Mouse (Mus musculus) bone marrow, adult 2 months (tissue): ENCODE results near the gene Saa2. TPM values are rescaled to one million over a fixed set of nuclear protein-coding genes. Genes with fewer than 3 reads are reported as not detected.

Source experiments
- H3K27ac ChIP-seq: fragments of 200-500 bp; 2 replicates; pipeline ENCODE4 v1.5.1; 2012; ENCODE audit warnings: low read depth, mild to moderate bottlenecking, control low read depth, inconsistent platforms, low read length; ENCODE audit not compliant: control insufficient read depth, poor library complexity, insufficient read depth
- H3K4me1 ChIP-seq: fragments of 200-500 bp; 2 replicates; pipeline ENCODE4 v1.6.1; 2011; ENCODE audit warnings: low read length; ENCODE audit not compliant: control insufficient read depth, insufficient read depth
- H3K4me3 ChIP-seq: fragments of 200-500 bp; replicated peaks from 2 replicates; pipeline ENCODE3; 2011; ENCODE audit warnings: mild to moderate bottlenecking, low read depth, low read length, control low read depth; ENCODE audit not compliant: control insufficient read depth
- CTCF ChIP-seq: fragments of 200-500 bp; IDR thresholded peaks from 2 replicates; pipeline ENCODE4 v1.5.1; 2011; ENCODE audit warnings: low read length, control low read depth; ENCODE audit not compliant: control insufficient read depth, insufficient read depth
- POLR2A ChIP-seq: fragments of 200-500 bp; IDR thresholded peaks from 2 replicates; pipeline ENCODE4 v1.6.1; 2011; ENCODE audit warnings: low read depth, mild to moderate bottlenecking, control low read depth, low read length, borderline replicate concordance; ENCODE audit not compliant: control insufficient read depth
- WGBS: fragments of 180-500 bp; shearing (Covaris S2); methylation state at CpG from one replicate; pipeline ENCODE4 v1.1.7; 2018; 5-methylcytosine and 5-hydroxymethylcytosine counted together
- polyA plus RNA-seq: library from polyadenylated mRNA; stranded (reverse); fragments of >200 nt; gene quantifications from 2 replicates; pipeline ENCODE4 v1.2.4, GENCODE M21; 2011; ENCODE audit warnings: low replicate concordance; ENCODE audit not compliant: missing spikeins, insufficient read depth, insufficient read length

Gene Saa2
- polyA plus RNA-seq: not detected in 2 replicates

GRCm38 (mm10) chr7:46751490-46751889 is at the start of gene Saa2:
TSS of gene Saa2 (plus strand) at chr7:46751790.
- no peak within 1 kb of the TSS for H3K4me3 ChIP-seq
- TF ChIP-seq CTCF: no peak
- no peak for TF ChIP-seq POLR2A
- 79% methylated on average over 3 of the region's 3 CpGs for WGBS
- no peak within 1 kb of the TSS for H3K27ac ChIP-seq
- H3K4me1 ChIP-seq: no peaks in the 10 kb centered on the region

GRCm38 (mm10) chr7:46710390-46710844 is 41.2 kb upstream of the Saa2 start, which contains the start of gene Saal1:
TSS of gene Saal1 (minus strand) at chr7:46710680.
- peak within 1 kb of the TSS; percentile 97 for H3K4me3 ChIP-seq
- WGBS: under 1% methylated on average over 38 of the region's 38 CpGs
- H3K4me1 ChIP-seq: peaks cover 3% of the 10 kb centered on the region; the same call in 1 of the 2 replicates
- H3K27ac ChIP-seq: peak within 1 kb of the TSS; percentile 26; the same call in 1 of the 2 replicates
- TF ChIP-seq POLR2A: peak; percentile 64; the same call in 1 of the 2 replicates
- TF ChIP-seq CTCF: peak; percentile 97

DNA sequence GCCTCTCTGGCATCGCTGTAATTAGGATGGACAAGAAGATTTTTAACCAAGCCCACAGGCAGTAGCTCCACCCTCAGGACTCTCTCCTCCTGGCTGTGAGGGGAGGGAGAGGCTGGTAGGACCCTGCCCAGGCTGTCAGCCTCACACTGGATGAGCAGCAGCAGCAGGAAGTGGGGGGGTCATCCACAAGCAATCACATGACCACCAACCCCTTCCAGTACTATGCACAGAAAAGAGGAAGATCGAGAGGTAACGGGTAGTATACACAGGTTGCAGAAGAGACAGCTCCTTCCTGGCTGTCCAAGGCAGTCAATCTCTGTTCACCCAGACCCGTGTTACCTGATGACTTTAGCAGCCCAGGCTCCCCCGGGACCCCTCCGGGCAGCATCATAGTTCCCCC is 39.3 kb upstream of the Saa2 start:
- Histone ChIP-seq H3K4me1 (peaks cover 3% of the 10 kb centered on the region), H3K4me3 (no peak overlapping the region), H3K27ac (no peak overlapping the region)
- under 1% methylated on average over 6 of the region's 6 CpGs for WGBS
- TF ChIP-seq POLR2A (no peak), CTCF (no peak)

DNA sequence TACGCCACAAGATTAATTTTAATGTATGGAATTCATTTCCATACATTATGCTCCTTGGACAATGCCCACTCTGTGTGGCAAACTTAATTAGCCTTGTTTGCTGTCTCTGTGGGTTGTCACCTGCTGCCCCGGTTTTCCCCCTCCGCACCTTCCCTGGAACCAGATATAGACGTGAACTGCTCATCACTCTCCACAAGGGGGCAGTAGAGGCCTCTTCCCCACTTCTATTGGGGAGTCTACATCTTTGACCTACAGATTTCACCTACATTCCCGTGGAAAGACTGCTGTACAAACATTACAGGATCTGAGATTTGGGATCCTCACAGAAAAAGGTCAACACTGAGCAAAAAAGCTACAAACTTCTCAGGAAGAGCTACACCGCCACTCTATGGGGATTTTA is 37.1 kb upstream of the Saa2 start:
- Histone ChIP-seq H3K4me3 (no peak overlapping the region), H3K4me1 (peaks cover 3% of the 10 kb centered on the region), H3K27ac (no peak overlapping the region)
- peak; percentile 73 for TF ChIP-seq CTCF
- no peak for TF ChIP-seq POLR2A
- 30% methylated on average over 6 of the region's 6 CpGs for WGBS

- 60% methylated on average over 5 of the region's 5 CpGs for WGBS
- Histone ChIP-seq H3K4me1 (peaks cover 3% of the 10 kb centered on the region), H3K4me3 (no peak within 1 kb of the TSS), H3K27ac (no peak within 1 kb of the TSS)
- TF ChIP-seq POLR2A: no peak
- no peak for TF ChIP-seq CTCF
These were observed 36.0 kb upstream of the Saa2 start, which contains the start of gene Saa3 for GRCm38 (mm10) chr7:46715600-46715999. TSS of gene Saa3 (minus strand) at chr7:46715700.

- Histone ChIP-seq H3K4me3 (no peak overlapping the region), H3K27ac (no peak overlapping the region), H3K4me1 (peaks cover 3% of the 10 kb centered on the region)
- 6% methylated on average over 5 of the region's 5 CpGs for WGBS
- no peak for TF ChIP-seq POLR2A
- no peak for TF ChIP-seq CTCF
These were observed 34.7 kb upstream of the Saa2 start for GRCm38 (mm10) chr7:46716897-46717296.

DNA sequence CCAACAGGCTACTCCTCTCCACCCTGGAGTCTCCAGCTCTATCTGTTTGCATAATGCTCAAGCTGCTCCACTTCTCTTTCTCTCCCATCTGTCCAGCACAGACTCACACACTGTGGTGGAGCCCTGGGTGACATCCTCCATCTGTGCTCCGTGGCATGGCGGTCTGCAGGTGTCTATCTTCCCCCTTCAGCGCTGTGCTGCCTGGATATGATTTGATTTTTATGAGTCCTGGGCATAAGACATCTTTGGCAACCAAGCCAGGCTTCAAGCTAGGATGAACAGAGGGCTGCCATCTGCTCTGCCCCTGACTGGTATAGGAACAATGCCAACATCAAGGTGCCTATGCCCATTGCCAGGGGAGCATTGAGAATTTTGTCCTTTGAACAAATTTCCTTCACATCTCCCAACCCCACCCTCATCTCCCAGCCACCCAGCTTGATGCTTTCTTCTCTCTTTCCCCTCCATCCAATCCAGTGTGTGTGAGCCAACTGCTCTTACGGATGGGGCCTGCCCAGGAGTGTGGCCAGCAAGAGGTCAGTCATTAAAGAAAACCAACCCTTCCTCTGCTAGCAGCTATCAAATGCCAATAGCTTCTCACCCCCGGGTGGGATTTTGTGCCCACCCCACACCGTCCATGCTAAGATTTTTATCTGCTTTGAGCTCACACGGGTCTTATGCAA is 32.9 kb upstream of the Saa2 start:
- 67% methylated on average over 7 of the region's 7 CpGs for WGBS
- H3K4me1 ChIP-seq: no peaks in the 10 kb centered on the region; the same call in 1 of the 2 replicates
- no peak for TF ChIP-seq CTCF
- no peak for TF ChIP-seq POLR2A
- H3K27ac ChIP-seq: no peak overlapping the region
- no peak overlapping the region for H3K4me3 ChIP-seq

DNA sequence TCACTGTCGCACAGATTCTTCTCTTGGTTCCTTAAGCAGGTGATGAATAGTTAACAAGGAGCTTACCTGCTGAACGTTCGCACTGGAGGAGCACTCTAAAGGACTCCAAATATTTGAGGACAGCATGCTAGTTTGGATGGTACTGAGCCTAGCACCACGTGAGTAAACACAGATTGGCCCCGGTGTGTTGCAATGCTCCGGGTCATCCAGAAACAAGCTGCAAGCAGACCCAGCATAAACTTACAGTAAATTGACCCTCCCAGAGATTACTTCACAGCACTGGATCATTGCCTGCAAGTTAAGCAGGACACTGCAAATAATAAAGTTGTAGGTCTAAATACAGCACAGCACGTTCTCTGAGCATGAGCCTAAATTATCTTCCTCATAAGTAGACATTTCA is 32.1 kb upstream of the Saa2 start:
- no peak for TF ChIP-seq CTCF
- TF ChIP-seq POLR2A: no peak
- no peak overlapping the region for H3K27ac ChIP-seq
- no peaks in the 10 kb centered on the region; the same call in 1 of the 2 replicates for H3K4me1 ChIP-seq
- H3K4me3 ChIP-seq: no peak overlapping the region
- WGBS: 56% methylated on average over 7 of the region's 7 CpGs
